Mouse (Mus musculus): ENCODE data around the gene Oard1. TPM values are rescaled to one million over a fixed set of nuclear protein-coding genes. Genes with fewer than 3 reads are reported as not detected.

Gene Oard1
- polyA plus RNA-seq, 1 experiment from 2014 or later, result 87.4 TPM

DNA sequence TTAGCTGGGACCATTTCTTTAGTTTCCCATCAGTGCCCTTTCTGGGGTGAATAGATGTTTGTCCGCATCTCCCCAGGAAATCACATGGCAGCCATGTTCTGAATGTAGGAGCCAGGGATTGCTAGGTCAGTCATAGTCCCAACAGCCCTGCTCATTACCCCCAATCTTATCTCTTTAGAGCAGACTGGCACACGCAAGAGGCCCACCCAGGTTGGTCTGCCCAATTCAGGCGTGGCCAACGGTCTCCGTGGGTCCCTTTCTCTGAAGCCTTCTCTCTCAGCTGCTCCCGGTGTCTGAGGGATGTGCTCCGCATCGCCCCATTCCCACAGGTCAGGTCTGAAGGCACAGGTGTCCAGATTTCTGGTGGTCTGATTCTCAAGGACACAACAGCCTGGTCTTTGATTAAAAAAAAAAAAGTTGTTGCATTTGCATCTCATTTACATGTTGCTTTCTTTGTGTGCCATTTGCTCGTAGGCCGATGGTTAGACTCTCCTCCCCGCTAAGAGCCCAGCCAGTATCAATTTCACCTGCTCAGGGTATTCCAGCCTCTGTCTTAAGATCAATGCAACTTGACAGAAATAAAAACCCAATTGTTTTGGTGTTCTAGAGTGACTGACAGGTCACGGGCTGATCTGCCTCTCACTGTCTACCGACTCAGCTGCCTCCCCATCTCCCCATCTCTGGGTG is 41.0 kb downstream of the Oard1 start:
- H3K27ac ChIP-seq, result no peak overlapping the region
- no peak overlapping the region for H3K9ac ChIP-seq
- H3K4me3 ChIP-seq (replicated peaks), result no peak overlapping the region
- WGBS, result 80% methylated on average over 13 of the region's 13 CpGs
- no peaks in the 10 kb centered on the region for H3K27me3 ChIP-seq
- H3K4me2 ChIP-seq, result no peak overlapping the region
- no peaks in the 10 kb centered on the region for H3K36me3 ChIP-seq (replicated peaks)
- no peaks in the 10 kb centered on the region for H3K9me3 ChIP-seq
- peaks cover 5% of the 10 kb centered on the region; the same call in 1 of the 2 replicates for H3K4me1 ChIP-seq
- no peak for ATAC-seq (ENCODE audit: low FRiP score)

DNA sequence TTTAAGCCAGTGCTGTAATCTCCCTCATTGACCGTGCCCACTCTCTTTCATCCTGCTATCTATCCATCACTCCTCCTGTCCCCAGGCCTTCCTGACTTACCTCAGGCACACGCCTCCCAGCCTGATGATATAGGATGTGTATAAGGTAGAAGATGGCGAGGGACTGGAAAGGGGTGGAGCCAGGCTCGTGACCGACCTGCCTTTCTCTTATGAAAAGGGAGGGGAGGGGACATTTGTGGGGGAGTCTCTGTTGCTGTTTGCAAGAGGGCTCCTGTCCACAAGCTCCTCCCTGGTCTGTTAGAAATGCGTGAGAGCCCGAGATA is 41.5 kb downstream of the Oard1 start, which contains the start of gene Tspo2:
Gene Tspo2 (minus strand): TSS at position 170 of the 323 bp plus-strand sequence.
- no peaks in the 10 kb centered on the region for H3K9me3 ChIP-seq
- no peak within 1 kb of the TSS for H3K9ac ChIP-seq
- H3K27ac ChIP-seq, result no peak within 1 kb of the TSS
- H3K4me2 ChIP-seq, result no peak within 1 kb of the TSS
- no peak for ATAC-seq (ENCODE audit: low FRiP score)
- no peak within 1 kb of the TSS for H3K4me3 ChIP-seq (replicated peaks)
- H3K27me3 ChIP-seq, result no peaks in the 10 kb centered on the region
- 67% methylated on average over 7 of the region's 7 CpGs for WGBS
- H3K4me1 ChIP-seq, result peaks cover 5% of the 10 kb centered on the region; the same call in 1 of the 2 replicates
- H3K36me3 ChIP-seq (replicated peaks), result no peaks in the 10 kb centered on the region

DNA sequence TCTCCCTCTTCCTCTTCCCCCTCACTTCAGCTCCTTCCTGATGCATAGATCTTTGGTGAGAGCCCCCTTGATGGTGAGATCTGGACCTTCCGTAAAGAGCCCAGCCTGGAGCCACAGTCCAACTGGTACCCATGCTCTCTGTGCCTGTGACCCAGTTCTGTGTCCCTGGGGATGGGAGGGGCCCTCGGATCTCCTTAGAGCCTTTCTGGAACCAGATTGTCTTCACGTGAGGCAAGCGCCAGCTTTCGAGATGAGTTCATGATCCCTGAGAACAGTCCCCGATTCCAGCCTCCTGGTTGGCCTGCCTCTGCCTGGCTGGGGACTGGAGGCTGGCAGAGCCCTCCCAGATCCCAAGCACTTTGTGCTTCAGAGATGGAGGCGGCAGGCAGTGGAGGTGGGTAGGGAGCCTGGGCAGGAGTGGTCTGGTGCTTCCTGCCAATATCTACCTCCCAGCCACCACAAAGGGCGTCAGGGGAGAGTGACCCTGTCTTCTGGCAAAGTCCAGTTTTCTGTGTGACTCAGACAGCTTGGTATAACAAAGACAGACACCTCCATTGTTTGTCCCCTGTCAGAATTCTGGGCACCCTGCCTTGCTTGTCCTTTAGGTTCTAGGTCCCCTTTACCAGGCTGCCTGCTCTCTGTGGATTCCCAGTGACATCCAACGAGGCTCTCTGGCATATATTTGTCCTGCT is 42.1 kb downstream of the Oard1 start:
- Histone ChIP-seq H3K36me3 (replicated peaks) (no peaks in the 10 kb centered on the region), H3K27me3 (no peaks in the 10 kb centered on the region), H3K4me1 (peaks cover 5% of the 10 kb centered on the region; the same call in 1 of the 2 replicates), H3K27ac (no peak overlapping the region), H3K4me2 (no peak overlapping the region), H3K9ac (no peak overlapping the region), H3K9me3 (no peaks in the 10 kb centered on the region), H3K4me3 (replicated peaks) (no peak overlapping the region)
- ATAC-seq (ENCODE audit: low FRiP score), result no peak
- 69% methylated on average over 9 of the region's 9 CpGs for WGBS

DNA sequence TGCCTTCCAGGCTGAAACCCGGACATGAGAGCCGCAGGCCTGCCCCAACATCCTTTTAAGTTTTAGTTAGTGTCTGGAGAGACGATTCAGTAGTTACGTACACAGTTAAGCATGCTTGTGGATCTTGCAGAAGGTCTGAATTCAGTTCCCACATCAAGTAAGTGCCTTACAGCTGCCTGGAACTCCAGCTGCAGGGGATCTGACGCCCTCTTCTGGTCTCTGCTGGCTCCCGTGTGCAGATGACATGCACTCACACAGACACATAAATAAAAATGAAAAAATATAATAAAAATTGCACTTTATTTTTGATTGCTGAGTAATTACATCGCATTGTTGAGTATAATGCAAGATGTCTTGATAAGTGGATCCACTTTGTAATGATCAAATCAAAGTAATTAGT is 43.7 kb downstream of the Oard1 start:
- no peaks in the 10 kb centered on the region for H3K9me3 ChIP-seq
- WGBS, result 79% methylated on average over 7 of the region's 7 CpGs
- H3K4me1 ChIP-seq, result peaks cover 5% of the 10 kb centered on the region; the same call in 1 of the 2 replicates
- no peak for ATAC-seq (ENCODE audit: low FRiP score)
- H3K36me3 ChIP-seq (replicated peaks), result no peaks in the 10 kb centered on the region
- H3K27me3 ChIP-seq, result no peaks in the 10 kb centered on the region
- no peak overlapping the region for H3K27ac ChIP-seq
- no peak overlapping the region for H3K4me2 ChIP-seq
- H3K9ac ChIP-seq, result no peak overlapping the region
- H3K4me3 ChIP-seq (replicated peaks), result no peak overlapping the region

DNA sequence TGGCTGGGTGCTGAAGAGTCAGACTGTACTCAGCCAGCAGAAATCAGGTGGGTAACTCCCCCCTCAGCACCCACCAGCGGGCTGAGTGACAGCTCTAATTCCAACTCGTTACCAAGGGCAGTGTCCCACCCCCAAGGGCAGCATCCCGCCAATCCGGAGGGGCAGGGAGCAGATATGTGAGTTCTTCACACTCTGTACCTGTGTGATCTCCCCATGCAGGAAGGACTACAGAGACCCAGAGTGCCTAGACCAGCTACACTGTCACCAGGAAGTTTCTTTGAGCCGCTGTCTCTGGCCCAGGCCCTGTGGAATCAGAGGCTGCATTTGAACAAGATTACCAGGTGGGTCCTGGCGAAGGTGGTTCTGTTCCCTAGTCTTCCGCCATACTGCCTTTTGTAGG is 44.4 kb downstream of the Oard1 start:
- peaks cover 5% of the 10 kb centered on the region; the same call in 1 of the 2 replicates for H3K4me1 ChIP-seq
- H3K27ac ChIP-seq, result no peak overlapping the region
- no peak overlapping the region for H3K4me2 ChIP-seq
- no peak for ATAC-seq (ENCODE audit: low FRiP score)
- 48% methylated on average over 7 of the region's 7 CpGs for WGBS
- no peaks in the 10 kb centered on the region for H3K27me3 ChIP-seq
- no peak overlapping the region for H3K9ac ChIP-seq
- H3K36me3 ChIP-seq (replicated peaks), result no peaks in the 10 kb centered on the region
- no peaks in the 10 kb centered on the region for H3K9me3 ChIP-seq
- no peak overlapping the region for H3K4me3 ChIP-seq (replicated peaks)

DNA sequence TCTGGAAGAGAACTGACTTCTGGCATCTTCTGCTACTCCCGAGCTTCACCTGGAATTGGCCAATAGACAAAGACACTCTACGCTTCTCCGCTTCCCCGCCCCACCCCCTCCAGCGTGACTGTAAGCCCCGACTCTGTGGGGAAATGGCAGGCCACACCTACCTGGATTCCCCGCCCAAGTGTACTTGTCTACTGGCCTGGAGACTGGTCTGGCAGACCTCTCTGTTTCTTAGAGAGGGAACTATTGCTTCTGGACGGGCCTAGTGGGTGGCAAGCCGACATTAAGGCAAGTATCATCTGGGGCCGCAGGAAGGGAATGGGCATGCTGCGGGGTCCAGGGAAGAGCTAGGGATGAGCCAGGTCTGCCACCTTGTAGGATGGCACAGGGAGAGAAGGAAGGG is 44.9 kb downstream of the Oard1 start, which contains the start of gene Unc5cl:
Gene Unc5cl (plus strand): TSS at position 214 of the 400 bp plus-strand sequence.
- Histone ChIP-seq H3K27me3 (no peaks in the 10 kb centered on the region), H3K4me3 (replicated peaks) (no peak within 1 kb of the TSS), H3K4me1 (peaks cover 5% of the 10 kb centered on the region; the same call in 1 of the 2 replicates), H3K4me2 (no peak within 1 kb of the TSS), H3K9ac (no peak within 1 kb of the TSS), H3K36me3 (replicated peaks) (no peaks in the 10 kb centered on the region), H3K27ac (no peak within 1 kb of the TSS), H3K9me3 (no peaks in the 10 kb centered on the region)
- 61% methylated on average over 11 of the region's 11 CpGs for WGBS
- ATAC-seq (ENCODE audit: low FRiP score), result no peak

DNA sequence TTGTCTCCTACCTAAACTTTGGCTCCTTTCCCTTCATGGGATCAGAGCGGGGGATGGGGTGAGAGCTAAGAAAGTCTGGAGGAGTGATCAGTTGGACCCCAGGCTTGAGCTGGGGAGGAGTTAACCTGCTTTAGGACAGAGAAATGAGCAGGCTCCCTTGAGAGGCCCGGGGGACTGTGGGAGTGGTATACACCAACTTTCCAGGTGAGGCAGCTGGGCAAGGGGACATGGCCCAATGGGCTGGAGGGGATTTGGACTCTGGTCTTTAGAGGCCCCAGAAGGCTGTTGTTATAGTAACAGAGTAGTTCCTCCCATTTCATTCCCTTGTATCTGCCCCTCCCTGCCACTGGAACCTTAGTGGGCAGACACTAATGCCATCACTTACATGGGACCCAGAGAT is 46.1 kb downstream of the Oard1 start:
- Histone ChIP-seq H3K36me3 (replicated peaks) (no peaks in the 10 kb centered on the region), H3K4me1 (peaks cover 5% of the 10 kb centered on the region; the same call in 1 of the 2 replicates), H3K9ac (no peak overlapping the region), H3K27ac (no peak overlapping the region), H3K4me2 (no peak overlapping the region), H3K4me3 (replicated peaks) (no peak overlapping the region), H3K9me3 (no peaks in the 10 kb centered on the region), H3K27me3 (no peaks in the 10 kb centered on the region)
- 81% methylated on average over 2 of the region's 2 CpGs for WGBS
- ATAC-seq (ENCODE audit: low FRiP score), result no peak

DNA sequence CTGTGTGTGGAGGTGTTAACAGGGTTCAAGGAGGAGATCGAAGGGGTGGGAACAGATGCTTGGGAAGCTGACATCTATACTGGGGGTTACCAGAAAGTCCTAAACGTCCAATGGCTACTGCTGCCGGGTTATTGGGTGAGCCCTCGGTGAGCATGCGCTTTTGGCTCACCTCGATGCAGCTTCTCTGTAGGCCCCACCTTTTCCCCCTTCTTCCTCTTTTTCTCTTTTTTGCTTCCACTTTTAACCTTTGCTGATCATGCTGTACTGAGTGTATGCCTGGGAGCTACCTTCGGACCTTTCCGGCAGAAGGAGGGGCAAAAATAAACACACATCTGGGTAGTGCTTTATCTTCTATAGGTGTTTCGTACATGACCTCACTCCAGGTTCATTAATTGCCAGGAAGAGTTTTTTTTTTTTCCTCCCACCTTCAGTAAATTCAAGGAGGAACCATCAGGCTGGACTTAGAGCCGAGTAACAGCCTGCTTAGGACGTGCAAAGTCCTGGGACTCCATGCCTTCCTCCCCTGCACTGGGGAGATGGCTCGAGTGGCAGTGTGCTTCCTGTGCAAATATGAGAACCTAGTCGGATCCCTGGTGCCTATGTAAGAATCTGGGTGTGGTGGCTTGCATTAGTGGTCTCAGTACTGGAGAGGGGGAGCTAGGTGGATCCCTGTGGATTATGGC is 48.3 kb downstream of the Oard1 start:
- H3K36me3 ChIP-seq (replicated peaks), result no peaks in the 10 kb centered on the region
- no peaks in the 10 kb centered on the region for H3K9me3 ChIP-seq
- no peaks in the 10 kb centered on the region for H3K4me1 ChIP-seq
- H3K27ac ChIP-seq, result no peak overlapping the region
- no peak overlapping the region for H3K9ac ChIP-seq
- H3K4me2 ChIP-seq, result no peak overlapping the region
- 89% methylated on average over 13 of the region's 13 CpGs for WGBS
- H3K27me3 ChIP-seq, result no peaks in the 10 kb centered on the region
- no peak overlapping the region for H3K4me3 ChIP-seq (replicated peaks)
- no peak for ATAC-seq (ENCODE audit: low FRiP score)

DNA sequence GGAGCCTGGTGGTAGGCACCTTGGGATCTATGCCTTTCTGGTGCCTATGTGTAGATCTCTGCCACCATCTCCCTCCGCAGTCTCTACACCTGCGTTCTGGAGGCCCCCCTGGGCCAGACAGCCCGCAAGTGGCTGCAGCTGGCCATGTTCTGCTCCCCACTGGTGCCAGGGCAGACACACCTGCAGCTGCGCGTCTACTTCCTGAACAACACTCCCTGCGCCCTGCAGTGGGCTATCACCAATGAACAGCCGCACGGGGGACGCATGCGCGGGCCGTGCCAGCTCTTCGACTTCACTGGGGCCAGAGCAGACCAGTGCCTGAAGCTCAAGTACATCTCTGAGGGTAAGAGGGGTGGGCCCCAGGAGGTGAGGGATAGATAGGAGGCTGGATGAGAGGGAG is 52.3 kb downstream of the Oard1 start:
- peaks cover 7% of the 10 kb centered on the region for H3K27me3 ChIP-seq
- H3K27ac ChIP-seq, result no peak overlapping the region
- ATAC-seq (ENCODE audit: low FRiP score), result no peak
- H3K9ac ChIP-seq, result no peak overlapping the region
- H3K36me3 ChIP-seq (replicated peaks), result no peaks in the 10 kb centered on the region
- no peaks in the 10 kb centered on the region for H3K9me3 ChIP-seq
- 98% methylated on average over 13 of the region's 13 CpGs for WGBS
- no peak overlapping the region for H3K4me3 ChIP-seq (replicated peaks)
- H3K4me2 ChIP-seq, result no peak overlapping the region
- 0 out of 2 replicates have a peak, but pooled peaks cover 3% of the 10 kb centered on the region for H3K4me1 ChIP-seq

DNA sequence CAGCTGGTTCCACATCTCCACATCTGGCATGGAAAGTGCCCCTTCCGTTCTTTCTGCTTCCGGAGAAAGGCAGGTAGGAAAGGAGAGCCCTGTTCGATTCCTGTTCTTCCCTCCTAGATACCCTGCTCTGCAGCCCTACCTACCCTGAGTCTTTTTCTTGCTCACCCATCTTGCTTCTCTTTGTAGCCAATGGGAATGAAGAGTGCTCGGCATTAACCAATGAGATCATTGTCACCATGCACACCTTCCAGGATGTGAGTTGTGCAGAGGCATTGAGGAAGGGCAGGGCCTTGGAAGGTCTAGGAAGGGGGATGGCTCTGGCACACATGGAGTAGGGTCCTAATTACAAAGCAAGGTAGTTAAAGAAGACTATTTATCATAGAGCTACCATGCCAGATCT is 53.6 kb downstream of the Oard1 start:
- Histone ChIP-seq H3K36me3 (replicated peaks) (no peaks in the 10 kb centered on the region), H3K4me1 (peaks cover 13% of the 10 kb centered on the region; the same call in 1 of the 2 replicates), H3K27me3 (peaks cover 10% of the 10 kb centered on the region), H3K9me3 (no peaks in the 10 kb centered on the region), H3K4me3 (replicated peaks) (no peak overlapping the region), H3K9ac (no peak overlapping the region), H3K27ac (no peak overlapping the region), H3K4me2 (no peak overlapping the region)
- no peak for ATAC-seq (ENCODE audit: low FRiP score)
- WGBS, result 84% methylated on average over 4 of the region's 4 CpGs
